Mouse (Mus musculus) lung, adult 2 months (tissue): ENCODE measurements around the gene Tmc5.

Source experiments
- CTCF ChIP-seq: fragments of 200-500 bp; IDR thresholded peaks from 2 replicates; pipeline ENCODE4 v1.5.1; 2011; ENCODE audit warnings: mild to moderate bottlenecking, low read length, control low read depth; ENCODE audit not compliant: insufficient read depth
- POLR2A ChIP-seq: fragments of 200-500 bp; IDR thresholded peaks from 2 replicates; pipeline ENCODE4 v1.6.1; 2011; ENCODE audit warnings: low read depth, mild to moderate bottlenecking, control low read depth, low read length, borderline replicate concordance; ENCODE audit errors: extremely low read depth

GRCm38 (mm10) chr7:118723927-118724326, 126.8 kb downstream of the Tmc5 start:
- no peak for TF ChIP-seq POLR2A
- TF ChIP-seq CTCF, result no peak
